Mouse (Mus musculus): ENCODE results near the gene Hoxd8.

GRCm38 (mm10) chr2:74706393-74706960, 2.1 kb downstream of the Hoxd8 start:
- TF ChIP-seq ZC3H11A (IDR thresholded peaks at IDR 0.05; ENCODE audit: borderline replicate concordance, low read depth, low read length) (no peak), ZNF384 (IDR thresholded peaks at IDR 0.05; ENCODE audit: low read depth, low read length) (no peak), CHD2 (IDR thresholded peaks at IDR 0.05; ENCODE audit: low read depth, low read length) (no peak), MAFK (IDR thresholded peaks at IDR 0.05; ENCODE audit: insufficient read depth, low read depth, low read length) (no peak)

Data from ES-E14 (cell line).